Mouse (Mus musculus): Measurements from ENCODE around the gene Tac2.

DNA sequence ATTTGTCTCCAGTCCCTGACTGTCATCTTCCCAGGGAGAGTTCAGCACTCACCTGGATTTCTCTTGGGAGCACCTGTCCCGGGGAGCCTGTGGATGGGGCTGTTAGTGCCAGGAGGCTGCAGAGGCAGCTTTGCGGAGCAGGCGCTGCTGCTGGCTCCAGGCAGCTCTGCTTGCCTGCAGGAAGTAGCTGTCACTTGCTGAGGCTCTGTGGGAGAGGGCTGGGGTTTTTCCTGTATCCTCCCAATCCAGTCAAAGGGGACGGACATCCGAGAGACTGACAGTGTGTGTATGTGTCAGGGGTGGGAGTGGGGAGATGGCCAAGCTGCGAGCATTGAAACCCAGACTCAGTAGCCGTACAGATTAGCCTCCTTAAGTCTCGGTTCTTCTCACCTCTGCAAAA, 27.3 kb downstream of the Tac2 start, which contains the start of gene Gpr182:
- TF ChIP-seq CTCF (IDR thresholded peaks at IDR 0.05; ENCODE audit: low read depth, low read length) (no peak), POLR2A (IDR thresholded peaks at IDR 0.05; ENCODE audit: borderline replicate concordance, low read depth, low read length) (no peak)
